Mouse (Mus musculus) CH12.LX (cell line): ENCODE data around the gene H1foo.

Experiments used
- CTCF ChIP-seq, 2 experiments: IDR thresholded peaks in 1 of 2; conservative IDR thresholded peaks in 1 of 2; 2 replicates each; pipeline ENCODE4 v1.5.1; 2011 to 2012; ENCODE audit warnings: low read depth in 2 of 2, low read length in 2 of 2, improper control_type of control experiment in 1 of 2, inconsistent platforms in 1 of 2, mild to moderate bottlenecking in 1 of 2, moderate library complexity in 1 of 2
- MEF2A ChIP-seq: IDR thresholded peaks from 2 replicates; pipeline ENCODE4 v1.6.1; 2014; ENCODE audit warnings: low read depth, mild to moderate bottlenecking, inconsistent platforms, low read length, improper control_type of control experiment, borderline replicate concordance
- SIN3A ChIP-seq: IDR thresholded peaks from 2 replicates; pipeline ENCODE4 v1.6.1; 2012; ENCODE audit warnings: low read length, improper control_type of control experiment, inconsistent platforms

GRCm38 (mm10) chr6:115909052-115909451, 35.7 kb upstream of the H1foo start:
- peak; percentile 45; the same call in 1 of the 2 replicates for TF ChIP-seq MEF2A
- TF ChIP-seq SIN3A: peak; percentile 77
- no peak for TF ChIP-seq CTCF (conservative IDR thresholded peaks at IDR 0.05 in 1 of 2, IDR thresholded peaks at IDR 0.05 in 1 of 2; ENCODE audit: low read depth in 2 of 2, low read length in 2 of 2)
